Mouse (Mus musculus) cerebellum, postnatal 25 days (tissue): ENCODE measurements around the gene Tas2r143.

Source experiments
- DNase-seq, 2 experiments: peaks; one replicate each; pipeline ENCODE4 v3.0.0; 2021; ENCODE audit warnings: mixed read lengths in 2 of 2

Gene Tas2r143

GRCm38 (mm10) chr6:42399938-42400337 lies at the start of gene Tas2r143:
Tas2r143 (plus strand) TSS chr6:42400238.
- DNase-seq, result no peak

GRCm38 (mm10) chr6:42350968-42351775 lies 48.9 kb upstream of the Tas2r143 start:
- peak; percentile 23 to 37 for DNase-seq

DNA sequence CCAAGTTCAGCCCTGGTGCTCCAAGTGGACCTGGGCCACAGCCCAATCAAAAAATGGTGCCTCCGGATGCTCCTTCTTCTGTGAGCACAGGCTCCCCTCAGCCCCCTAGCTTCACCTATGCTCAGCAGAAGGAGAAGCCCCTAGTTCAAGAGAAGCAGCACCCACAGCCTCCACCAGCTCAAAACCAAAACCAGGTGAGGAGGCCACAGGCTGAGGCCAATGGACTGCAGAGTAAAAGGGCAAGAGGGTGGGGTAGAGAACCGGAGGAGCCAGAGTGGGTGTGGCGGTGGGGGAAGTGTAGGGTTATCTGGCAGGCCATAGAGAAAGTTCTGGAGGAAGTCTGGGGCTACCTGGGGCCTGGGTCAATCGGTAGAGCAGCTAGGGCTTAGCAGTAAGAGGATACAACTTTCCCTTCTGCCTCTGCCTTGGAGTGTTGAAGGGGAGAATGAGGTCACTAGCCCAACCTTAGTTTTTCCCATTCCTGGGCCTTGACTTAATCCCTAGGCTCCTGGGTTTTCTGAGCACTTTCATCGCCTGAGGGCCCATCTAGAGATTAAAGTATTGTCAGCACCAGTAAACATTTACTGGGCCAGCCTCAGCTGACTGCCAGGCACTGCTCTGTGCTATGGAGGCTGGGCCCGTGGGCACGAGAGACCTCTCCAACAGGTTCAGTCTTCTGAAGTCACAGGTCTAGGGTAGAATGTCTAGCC lies 48.1 kb upstream of the Tas2r143 start:
- peak in 1 of 2 experiments; percentile 17 for DNase-seq

DNA sequence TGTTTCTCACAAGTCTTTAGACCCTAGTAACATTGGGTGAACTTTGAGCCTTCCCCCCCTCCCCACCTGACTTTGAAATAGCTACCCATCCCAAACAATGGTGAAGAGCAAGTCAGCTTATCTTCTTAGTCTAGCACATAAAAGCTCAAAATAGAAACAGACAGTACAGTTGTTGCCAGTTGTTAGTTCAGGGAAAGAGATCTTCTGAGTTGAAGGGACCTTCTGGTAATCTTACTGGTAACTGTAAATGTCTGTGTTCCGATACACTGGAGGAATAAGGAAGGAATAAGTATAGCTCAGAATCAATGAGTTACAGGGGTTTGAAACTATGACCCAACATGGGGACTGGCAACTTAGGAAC lies 47.6 kb upstream of the Tas2r143 start:
- no peak for DNase-seq

DNA sequence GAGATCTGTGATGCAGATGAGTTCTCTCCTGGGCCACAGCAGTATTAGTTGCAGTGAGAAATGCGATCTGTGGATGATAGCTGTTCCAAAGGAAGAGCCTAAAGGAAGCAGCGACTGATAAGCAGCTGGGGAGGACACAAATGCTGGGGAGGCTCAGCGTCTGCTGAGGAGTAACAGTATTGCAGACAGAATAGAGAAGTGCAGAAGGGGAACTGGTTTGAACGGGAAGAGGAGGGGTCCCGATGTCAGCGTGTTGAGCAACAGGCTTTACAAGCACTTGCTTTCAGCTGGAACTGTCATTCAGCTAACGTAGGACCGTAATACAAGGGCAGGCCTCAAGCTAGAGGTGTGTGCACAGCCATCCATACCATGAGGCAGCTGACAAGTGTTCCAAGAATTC lies 46.9 kb upstream of the Tas2r143 start:
- peak in 1 of 2 experiments; percentile 13 for DNase-seq

- peak; percentile 26 to 35 for DNase-seq
Observed at GRCm38 (mm10) chr6:42354076-42355019, 45.7 kb upstream of the Tas2r143 start.

GRCm38 (mm10) chr6:42355366-42355765 lies 44.7 kb upstream of the Tas2r143 start:
- DNase-seq, result no peak

- DNase-seq, result no peak
Observed at GRCm38 (mm10) chr6:42355794-42356600, 44.0 kb upstream of the Tas2r143 start.

- DNase-seq, result no peak
Observed at GRCm38 (mm10) chr6:42356913-42357312, 43.1 kb upstream of the Tas2r143 start.

DNA sequence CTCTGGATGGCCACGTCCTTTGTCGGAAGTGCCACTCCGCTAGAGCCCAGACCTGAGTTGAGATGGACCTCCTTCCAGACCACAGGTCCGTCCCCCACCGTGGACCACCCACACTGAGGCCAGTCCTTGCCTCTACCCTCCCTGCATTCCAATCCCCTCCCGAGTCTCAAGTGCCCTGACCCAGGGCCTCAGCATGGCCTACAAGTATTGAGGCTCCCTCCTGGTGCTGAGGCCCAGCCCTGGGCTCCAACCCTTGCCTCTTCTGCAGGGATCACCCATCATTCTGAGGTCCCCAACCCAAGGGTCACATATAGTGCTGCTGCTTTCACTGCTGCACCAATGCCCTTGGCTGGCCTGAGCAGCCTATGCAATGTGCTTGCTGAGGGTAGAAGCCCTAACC lies 42.1 kb upstream of the Tas2r143 start:
- peak in 1 of 2 experiments; percentile 7 for DNase-seq

DNA sequence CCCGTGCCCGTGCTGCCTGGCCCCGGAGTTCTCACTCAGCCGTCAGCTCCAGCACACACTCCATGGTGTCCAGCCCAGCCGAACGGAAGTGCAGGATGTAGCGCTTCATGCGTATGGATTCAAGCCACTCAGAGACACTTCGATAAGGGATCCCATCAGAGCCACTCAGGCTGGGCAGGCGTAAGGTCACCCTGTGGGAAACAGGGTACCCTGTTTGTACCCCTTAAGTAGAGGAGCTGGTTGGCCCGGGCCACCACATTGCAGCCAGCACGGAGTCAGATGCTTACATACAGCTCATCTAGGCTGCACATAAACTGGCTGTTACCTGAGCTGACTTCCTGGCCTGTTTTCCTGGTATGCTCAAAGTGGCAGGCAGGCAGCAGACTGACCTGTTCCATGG lies 41.1 kb upstream of the Tas2r143 start:
- DNase-seq, result peak in 1 of 2 experiments; percentile 13

DNA sequence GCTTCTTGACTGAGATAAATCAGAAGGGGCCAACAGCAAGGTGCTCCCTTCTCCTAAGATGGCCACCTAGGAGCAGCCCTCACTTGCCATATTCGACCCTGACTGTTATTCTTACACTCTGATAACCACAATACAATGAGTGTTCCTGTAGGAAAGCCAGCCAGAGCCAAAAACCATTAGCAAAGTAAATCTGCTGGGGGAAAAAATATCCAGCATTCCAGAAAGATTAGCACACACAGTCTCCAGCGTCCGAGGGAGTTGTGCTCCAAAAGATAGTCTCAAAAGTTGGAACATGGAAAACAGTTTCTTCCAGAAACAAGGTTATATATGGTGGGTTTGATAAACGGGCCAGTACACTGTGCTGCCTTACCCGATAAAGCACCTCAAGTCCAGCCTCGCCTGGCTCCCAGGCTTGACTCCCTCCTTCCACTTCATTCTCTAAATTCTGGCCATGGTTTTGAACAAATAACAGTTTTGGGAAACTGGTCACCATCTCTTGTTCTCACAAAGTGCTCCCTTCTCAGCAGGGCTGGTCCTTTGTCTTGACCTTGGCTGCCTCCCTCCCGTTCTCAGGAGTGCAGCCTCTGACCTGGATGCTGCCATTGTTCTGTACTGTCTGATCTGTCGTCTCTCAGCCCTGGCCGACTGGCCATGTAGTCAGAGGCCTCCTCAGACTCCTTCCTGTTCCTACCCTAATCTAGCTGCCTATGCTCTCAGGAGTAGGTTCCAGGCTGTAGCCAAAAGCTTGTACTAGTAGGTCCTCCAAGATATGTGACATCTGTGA lies 40.5 kb upstream of the Tas2r143 start:
- no peak for DNase-seq

- no peak for DNase-seq
Observed at GRCm38 (mm10) chr6:42360231-42360840, 39.7 kb upstream of the Tas2r143 start.

GRCm38 (mm10) chr6:42361041-42361895 lies 38.8 kb upstream of the Tas2r143 start:
- no peak for DNase-seq

GRCm38 (mm10) chr6:42362074-42362473 lies 38.0 kb upstream of the Tas2r143 start:
- DNase-seq, result no peak

DNA sequence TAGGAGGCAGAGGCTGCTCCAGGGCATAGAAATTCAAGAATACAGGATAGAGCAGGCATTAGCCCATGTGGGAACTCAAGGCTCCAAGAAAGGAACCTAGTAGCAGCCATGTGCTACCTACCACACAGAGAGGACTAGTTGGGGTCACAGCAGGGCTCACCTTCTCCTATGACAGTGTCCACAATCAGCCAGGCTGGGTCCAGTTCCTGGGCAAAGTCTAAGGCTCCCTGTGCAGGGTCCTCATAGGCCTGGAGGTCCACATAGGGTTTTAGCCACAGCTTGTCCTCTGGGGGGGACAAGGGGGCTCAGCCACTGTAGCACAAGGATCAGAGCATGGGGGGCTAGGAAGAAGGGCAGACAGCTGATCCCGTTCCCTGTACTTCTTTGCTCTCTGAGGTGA lies 37.5 kb upstream of the Tas2r143 start:
- DNase-seq, result no peak

DNA sequence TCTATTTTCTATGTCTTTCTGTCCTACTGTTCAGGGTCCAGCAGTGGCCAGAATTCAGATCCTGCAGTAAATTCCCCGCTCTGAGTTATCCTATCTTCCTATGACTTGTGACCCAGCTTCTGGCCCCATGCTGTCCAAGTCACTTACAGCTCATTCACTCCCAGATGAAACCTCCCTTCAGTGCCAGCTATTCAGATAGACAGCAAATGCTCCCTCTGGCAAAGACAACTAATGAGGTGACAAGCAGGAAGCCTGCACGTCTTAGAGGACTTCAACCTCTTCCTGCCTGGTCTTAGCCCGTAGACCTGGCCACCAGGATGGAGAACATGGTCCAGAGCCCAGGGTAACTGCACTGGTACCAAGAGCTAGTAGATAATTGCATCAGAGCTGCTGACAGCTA lies 37.1 kb upstream of the Tas2r143 start:
- peak in 1 of 2 experiments; percentile 36 for DNase-seq

DNA sequence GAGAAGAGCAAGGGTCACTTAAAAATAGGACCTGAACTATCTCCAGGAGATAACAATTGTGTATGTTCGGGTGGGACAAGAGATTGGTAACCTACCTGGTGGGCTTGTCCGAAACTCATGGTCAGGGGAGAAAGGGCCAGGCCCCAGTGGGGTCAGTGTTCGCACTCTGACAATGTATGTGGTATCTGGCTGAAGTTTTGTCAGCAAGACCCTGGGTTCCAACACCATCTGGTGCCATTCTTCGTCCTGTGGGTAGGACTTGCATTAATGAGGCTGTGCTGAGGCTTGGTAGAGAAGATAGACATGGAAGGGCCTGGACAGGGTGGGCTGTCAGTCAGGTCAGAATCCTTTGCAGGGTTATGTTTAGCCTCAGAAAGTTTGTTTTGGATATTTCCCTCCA lies 36.0 kb upstream of the Tas2r143 start:
- DNase-seq, result no peak

DNA sequence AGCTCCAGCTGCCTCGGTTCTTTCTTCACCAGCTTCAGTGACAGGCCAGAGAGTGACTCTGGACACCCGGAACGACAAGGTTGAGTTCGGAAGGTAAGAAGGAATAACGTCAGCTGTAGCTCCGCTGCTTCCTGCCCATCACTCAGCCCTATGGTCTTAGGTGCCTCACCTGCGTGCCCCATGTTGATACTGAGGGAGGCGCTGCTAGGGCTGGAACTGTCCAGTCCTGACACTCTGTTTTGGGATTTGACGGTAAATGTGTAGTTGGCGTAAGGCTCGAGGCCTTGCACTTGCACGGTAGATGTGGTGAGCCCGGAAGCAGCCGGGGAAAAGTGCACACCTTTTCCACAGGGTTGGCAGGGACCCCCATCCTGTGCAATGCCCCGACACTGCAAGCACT lies 35.4 kb upstream of the Tas2r143 start:
- peak in 1 of 2 experiments; percentile 8 for DNase-seq

GRCm38 (mm10) chr6:42365215-42365614 lies 34.8 kb upstream of the Tas2r143 start:
- no peak for DNase-seq
